Mouse (Mus musculus): ENCODE results near the gene Arrdc1. TPM values are rescaled to one million over a fixed set of nuclear protein-coding genes. Genes with fewer than 3 reads are reported as not detected.
A peak's percentile ranks its signal among the peaks of the same experiment; 100 is the strongest.

The Arrdc1 gene
- total RNA-seq, 2 experiments from 2014 or later, result 14.1 to 15.3 TPM

DNA sequence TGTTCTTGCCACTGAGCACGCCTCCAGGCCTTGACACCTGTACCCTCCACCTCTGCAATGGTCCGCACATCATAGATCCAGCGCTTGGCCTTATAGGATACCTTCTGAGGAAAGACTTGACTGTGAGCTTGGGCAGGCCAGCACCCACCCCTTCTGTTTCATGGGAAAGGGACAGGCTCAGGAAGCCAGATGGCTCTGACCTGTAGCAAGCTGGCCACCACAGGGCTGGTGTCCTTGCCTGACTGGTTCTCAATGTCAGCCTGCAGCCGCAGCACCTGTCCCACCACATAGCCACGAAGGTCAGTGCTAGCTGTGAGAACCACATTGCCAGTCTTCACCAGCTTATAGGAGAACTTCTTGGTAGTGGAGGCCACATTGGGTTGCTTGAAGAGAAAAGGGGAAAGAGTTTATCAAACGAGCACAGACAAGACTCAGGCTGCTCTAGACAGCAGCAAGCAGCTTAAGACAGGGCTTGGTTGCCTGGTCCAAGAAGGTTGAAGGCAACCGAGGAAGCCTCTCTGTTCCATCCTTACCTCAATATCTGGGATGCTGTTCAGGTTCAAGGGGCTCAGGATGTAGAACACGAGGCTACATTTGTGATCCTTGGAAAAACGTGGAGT lies 8.6 kb downstream of the Arrdc1 start:
- no peak for DNase-seq (ENCODE audit: low spot score in 2 of 2)

DNA sequence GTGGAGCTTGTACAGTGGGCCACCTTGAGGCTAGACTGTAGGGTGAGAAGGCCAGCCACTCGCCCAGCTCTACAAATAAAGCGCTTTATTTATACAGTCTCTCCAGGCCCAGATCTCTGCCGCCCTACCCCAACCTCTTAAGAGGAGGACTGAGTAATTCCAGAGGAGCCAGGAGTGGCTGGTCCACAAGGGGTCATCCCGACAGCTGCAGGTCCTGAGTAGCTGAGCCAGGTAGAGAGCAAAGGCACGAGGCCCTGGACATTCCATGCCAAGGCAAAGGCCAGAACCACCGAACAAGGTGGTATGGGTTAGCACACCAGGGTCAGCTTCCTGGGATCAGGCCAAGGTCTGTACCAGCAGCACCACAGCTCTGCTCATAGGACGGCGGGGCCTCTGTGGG lies 9.8 kb downstream of the Arrdc1 start:
- DNase-seq (ENCODE audit: low spot score in 2 of 2), result no peak

DNA sequence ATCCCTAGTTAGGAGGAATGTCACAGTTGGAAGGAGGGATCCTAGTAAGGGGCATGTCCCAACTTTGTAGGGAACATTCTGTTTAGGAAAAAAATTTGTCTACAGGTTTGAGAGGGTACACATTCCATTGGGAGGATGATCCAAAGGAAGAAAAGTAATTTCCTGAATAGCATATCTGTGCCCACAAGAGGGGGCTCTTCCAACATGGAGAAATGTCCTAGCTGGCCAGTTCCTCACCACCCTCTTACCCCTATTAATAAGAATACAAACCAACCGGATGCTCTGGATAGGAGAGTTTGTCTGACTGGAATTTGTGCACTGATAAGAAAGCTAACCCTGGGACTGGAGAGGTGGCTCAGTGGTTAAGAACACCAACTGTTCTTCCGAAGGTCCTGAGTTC lies 11.5 kb downstream of the Arrdc1 start:
- no peak for DNase-seq (ENCODE audit: low spot score in 2 of 2)

DNA sequence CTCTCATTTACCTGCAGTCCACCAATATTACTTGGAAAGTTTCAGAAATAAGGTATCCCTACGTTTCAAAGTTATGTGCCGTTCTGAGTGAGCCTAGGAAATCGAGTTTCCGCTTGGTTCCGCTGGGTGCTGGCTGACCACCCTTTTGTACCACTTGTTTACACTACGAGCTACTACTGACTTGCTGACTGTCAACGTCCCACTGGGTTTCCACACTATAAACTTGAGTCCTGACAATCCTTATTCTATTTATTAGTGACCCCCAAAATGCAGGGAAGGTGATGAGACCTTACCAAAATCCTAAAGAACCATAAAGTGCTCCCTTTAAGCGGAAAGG lies 15.2 kb downstream of the Arrdc1 start:
- DNase-seq (ENCODE audit: low spot score in 2 of 2), result no peak

DNA sequence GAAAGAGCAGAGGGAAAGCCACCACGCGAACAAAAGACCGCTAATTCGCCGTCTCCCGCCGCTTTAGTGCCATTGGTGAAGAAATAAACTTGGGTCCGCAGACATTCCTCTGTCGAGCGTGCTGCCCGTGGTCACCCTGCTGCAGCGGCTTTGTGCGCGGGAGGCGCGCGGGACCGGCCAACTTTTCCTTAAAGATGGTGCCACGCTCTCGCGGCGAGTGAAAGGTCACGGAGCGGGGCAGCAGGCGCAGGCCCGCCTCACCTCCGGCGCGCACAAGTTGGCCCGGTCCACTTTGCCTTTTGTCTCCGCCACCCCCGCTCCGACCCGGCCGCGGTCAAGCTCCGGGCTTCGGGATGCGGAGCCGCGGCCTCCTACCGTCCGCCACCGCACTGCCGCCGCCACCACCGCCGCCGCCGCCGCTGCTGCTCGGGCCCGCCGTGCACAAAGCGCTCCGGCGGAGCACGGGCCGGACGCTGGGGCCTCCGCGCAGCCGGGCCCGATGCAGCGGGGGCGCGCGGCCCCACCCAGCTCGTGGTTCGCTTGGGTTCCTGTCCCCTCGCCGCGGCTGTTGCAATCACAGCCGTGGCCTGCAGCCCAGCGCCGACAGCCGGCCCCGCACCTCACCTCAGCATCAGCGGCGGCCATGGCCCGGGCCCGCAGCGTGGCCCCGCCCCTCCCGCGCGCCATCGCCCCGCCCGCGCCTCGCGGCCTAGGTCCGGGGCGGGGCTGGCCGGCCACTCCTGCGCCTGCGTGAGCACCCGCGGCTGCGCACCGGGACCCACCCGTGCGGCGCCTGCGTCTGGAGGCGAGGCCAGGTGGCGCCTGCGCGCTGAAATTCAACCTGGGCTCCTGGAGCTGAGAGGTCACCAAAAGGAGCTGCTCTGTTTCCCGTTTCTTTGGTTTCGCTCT lies 15.9 kb downstream of the Arrdc1 start, which contains the start of gene Ehmt1:
Ehmt1 (minus strand) TSS at position 685 of the 909 bp plus-strand sequence.
- peak; percentile 92 to 96 for DNase-seq (ENCODE audit: low spot score in 2 of 2)

DNA sequence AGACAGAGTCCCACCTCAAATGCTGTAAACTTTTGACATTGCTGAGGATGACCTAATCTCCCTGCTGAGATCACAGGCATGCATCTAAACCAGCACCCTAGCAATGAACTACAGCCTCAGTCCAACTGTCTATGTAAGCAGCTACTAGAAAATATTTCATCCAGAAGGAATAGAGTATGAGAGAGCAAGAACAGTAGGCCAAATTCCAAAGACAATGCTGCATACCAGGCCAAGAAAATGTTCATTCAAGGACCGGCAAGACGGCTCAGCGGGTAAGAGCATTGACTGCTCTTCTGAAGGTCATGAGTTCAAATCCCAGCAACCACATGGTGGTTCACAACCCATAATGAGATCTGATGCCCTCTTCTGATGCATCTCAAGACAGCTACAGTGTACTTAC lies 20.3 kb downstream of the Arrdc1 start:
- no peak for DNase-seq (ENCODE audit: low spot score in 2 of 2)

DNA sequence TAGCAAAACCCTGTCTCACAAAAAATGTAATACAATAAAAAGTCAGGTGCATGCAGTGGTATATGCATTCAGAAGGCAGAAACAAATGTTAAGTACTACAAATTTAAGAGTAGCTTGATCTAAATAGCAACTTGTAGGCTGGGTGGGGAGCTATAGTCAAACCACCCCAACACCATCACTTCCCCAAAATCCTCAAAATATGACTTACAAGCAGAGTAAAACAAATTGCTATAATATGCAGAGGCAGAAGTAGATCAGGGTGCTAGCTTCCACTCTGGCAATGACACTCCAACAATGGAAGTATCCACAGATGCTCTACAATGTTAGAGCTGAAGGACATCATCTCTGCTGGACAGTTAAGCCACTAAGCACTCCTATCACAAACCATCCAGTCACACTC lies 22.5 kb downstream of the Arrdc1 start:
- DNase-seq (ENCODE audit: low spot score in 2 of 2), result no peak

DNA sequence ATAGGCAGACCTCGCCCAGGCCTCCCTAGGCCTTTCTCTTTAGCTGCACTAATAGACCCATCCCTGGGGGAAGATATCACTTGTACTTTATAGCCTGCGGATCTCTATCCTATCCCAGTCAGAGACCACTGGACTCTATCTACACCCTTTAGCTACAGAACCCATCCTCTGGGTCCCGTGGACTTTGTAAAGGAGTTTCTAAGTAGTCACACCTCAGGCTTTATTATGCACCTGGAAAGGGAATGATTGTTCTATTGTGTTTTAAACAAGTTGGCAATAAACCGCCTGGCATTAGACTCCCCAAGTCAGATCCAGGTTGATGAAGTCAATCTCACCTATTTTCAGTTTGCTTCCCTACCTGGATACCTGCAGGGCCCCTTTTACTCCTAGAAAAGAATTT lies 22.9 kb downstream of the Arrdc1 start:
- DNase-seq (ENCODE audit: low spot score in 2 of 2), result no peak

DNA sequence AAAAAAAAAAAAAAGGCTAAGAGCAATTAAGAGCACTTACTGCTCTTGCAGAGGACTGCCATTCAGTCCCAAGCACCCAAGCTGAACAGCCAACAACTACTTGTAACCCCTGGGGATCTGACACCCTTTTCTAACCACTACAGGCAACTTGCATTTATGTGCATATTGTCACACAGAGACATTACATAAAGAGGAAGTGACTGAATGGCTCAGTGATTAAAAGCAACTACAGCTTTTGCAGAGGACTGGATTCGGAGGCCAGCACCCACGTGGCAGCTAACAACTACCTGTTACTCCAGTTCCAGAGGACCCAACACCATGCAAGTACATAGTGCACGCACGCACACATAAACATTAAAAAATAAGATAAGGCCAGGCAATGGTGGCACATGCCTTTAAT lies 24.6 kb downstream of the Arrdc1 start:
- DNase-seq (ENCODE audit: low spot score in 2 of 2), result no peak

DNA sequence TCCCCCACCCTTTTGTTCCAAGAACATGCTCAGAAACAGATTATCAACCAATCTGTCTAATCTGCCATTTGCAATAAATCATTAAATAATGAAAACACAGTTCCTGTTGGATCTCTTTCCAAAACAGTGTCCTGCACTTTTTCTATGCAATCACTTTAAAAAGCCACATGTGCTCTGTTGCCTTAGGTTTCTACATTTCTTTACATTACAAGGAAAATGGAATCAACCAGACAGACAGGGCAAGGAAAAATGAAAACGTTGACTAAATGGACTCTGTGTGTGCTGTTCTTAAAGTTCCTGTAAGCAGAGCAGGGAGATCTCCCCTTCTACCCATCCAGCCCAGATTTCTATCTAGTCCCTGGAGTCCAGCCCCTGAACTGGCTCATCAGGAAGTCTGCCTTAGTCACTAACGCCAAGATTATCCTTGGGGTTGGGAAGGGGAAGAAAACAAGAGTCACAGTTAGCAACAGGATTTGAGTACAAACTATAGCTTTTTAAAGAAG lies 29.3 kb downstream of the Arrdc1 start:
- no peak for DNase-seq (ENCODE audit: low spot score in 2 of 2)

DNA sequence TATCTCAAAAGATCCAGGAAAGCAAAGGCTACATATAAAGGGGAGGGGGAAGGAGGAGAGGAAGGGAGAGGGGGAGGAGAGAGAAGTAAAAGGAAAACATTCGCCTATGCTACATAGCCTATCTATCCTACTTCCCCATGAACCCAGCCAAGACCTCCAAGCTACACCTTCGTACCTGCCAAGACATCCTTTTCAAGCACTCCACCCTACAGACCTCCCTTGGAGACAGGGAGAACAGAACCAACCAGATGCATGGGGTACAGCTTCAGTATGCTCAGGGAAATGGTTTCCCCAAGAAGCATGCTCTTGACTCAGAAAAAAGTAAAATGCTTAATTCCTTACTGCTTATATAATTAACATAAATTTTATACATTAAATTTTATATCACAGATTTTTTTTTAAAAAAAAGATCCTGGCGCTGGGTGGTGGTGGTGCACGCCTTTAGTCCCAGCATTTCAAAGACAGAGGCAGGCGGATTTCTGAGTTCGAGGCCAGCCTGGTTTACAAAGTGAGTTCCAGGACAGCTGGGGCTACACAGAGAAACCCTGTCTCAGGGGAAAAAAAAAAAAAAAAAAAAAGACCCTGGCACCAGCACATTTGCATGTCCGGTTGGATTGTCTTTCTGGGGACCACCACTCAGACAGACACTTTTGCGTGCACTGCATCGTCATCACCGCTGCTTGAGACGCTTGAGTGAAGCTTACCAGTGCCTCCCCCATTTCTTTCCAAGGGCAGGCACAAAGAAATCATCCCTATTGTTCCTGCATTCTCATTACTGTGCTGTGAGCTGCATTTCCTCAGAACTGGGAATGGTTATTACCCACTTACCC lies 30.0 kb downstream of the Arrdc1 start:
- DNase-seq (ENCODE audit: low spot score in 2 of 2), result no peak

DNA sequence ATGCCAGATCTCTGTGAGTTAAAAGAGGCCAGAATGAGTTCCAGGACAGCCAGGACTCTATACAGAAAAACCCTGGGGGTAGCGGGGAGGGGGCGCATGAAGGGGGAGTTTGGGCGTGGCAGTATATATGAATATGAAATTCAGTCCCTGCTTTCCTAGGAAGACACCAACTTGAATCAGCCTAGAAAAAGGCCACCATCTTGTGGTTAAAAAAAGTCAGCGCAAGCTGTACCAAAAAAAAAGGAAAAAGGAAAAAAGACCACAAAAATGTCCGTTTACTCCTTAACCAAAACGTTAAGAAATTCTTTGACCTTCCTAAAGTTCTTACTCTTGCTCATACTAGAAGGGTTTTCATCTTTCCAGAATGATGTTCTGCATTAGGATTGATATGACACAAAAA lies 32.1 kb downstream of the Arrdc1 start:
- DNase-seq (ENCODE audit: low spot score in 2 of 2), result no peak

DNA sequence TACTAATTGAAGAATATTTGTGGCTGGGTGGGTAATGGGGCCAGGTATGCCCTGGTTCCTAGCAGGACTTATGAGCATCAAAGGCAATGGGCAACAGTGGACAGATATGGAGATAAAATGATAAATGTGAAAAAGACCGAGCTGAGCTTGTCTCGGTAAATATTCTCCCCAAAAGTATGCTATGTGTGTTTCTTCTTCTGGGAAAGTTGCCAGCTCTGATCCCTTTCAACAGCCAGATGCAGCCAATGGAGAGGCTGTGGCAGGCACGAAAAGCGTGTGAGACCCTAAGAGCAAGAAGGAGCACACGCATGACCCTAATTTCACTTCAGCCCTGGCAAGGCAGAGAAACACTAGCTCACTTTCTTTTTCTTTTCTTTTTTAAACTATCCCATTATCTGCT lies 34.0 kb downstream of the Arrdc1 start:
- peak; percentile 8 to 22 for DNase-seq (ENCODE audit: low spot score in 2 of 2)

DNA sequence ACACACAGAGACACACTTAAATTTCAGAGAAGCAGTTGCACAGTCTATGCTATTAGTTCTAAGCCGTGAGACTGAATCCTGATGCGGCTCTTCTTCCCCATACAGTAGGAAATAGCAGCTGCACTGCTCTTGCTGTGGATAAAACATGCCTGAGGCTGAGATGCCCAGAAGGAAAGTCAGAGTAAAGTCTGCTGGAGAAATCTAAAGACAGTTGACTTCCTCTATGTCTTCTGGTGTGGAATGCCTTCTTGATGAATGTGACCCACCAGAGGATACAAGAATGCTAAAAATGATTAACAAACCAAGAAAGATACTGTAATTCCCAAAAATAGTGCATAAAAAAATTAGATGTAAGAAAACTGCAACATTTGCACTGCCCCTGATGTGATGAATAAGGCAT lies 35.8 kb downstream of the Arrdc1 start:
- no peak for DNase-seq (ENCODE audit: low spot score in 2 of 2)

DNA sequence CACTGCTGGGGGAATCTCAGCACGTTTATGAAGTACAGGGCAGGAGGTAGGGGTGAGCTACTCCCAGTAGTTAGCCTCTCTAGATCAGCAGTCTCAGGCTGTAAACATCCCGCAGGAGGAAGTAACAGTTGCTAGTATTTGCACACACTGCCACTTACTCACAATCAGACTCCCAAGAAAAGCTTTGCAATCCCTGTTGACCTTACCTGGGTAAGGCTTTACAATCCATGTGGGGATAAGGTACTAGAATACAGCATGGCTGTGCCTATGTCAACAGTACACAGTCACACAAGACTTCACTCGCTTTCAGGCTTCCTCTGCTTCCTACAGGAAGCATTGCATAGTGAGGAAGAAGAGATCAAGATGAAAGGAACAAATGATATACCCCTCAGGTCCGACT lies 38.3 kb downstream of the Arrdc1 start:
- DNase-seq (ENCODE audit: low spot score in 2 of 2), result no peak

DNA sequence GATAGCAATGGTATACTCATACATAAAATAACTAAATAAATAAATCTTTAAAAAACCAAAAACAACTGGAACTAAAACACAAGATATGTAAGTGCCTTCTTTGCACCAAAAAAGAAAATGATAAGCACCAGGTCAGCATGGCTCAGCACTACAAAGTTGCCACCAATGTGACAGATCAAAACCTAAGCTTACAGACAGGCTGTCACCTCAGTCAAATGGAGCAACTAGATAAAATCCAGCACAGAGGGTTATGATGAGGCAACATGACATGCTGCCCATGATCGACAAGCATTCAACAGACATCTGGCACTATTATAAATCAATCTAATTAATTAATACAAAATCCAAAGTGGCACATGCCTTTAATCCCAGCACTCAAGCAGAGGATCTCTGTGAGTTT lies 40.8 kb downstream of the Arrdc1 start:
- no peak for DNase-seq (ENCODE audit: low spot score in 2 of 2)

DNA sequence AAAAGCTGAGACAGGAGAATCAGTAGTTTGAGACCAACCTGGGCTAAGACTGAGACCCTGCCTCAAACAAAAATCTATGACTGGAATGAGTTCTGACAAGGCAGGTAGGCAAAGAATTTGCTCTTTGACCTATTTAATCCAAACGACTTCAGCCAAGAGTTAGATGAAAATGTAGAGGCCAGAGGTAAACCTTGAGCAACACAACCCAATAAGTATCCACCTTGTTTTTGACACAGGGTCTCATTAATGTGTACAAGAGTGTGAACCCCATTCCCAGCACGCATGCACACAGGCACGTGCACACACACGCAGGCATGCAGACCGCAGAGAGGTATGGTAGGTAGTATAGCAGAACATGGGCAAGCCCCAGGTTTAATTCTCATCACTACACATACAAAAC lies 42.7 kb downstream of the Arrdc1 start:
- DNase-seq (ENCODE audit: low spot score in 2 of 2), result no peak

DNA sequence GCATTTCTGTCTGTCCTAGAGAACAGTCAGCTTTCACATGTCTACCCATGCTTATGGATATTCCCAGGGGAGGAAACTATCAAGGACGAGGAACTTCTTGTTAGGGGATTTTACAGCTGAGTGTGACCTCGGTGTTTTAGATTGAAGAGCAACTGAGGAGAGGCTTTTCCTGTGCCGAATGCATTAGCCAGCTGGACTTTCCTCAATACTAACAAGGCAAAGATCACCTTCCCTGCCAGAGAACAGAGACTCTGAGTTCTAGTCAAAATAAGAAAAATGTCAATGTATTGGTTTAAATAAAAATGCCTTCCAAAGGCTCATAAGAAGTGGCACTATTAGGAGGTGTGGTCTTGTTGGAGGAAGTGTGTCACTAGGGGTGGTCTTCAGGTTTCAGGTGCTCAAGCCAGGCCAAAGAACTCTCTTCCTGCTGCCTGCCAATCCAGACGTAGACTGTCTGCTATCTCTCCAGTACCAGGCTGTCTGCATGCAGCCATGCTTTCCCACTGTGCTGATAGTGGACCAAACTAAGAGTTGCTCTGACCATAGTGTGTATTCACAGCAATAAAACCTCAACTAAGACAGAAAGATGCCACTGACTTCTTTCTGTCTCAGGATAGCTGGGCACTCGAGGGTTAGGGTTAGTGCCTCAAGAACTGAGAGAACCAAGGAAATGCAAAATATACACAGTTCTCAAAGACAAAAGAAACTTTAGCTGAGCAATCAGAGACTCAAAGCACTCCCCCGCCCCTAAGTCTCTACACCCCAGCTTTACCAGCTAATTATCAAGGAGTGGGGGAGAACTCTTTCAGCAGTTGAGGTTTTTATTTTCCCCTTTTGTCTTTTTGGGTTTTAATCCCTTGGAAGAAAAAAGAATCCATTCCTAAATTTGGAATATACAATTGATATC lies 44.3 kb downstream of the Arrdc1 start:
- no peak for DNase-seq (ENCODE audit: low spot score in 2 of 2)

DNA sequence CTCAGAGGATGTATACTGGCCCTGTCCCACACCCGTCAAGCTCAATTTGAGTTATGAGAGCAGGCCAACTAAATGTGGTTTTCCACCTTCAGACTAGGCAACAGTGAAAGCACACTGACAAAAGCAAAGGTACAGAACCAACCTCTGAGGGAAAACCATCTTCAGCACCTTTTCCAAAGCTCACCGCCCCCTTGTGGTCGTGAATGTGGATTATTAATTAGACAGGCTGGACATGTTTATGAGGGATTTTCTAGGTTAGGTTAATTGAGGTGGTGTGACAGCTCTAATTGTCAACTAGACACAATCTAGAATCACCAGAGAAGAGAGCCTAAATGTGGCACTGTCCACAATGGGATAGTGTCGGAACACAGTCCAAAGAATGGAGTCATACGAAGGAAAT lies 46.2 kb downstream of the Arrdc1 start:
- DNase-seq (ENCODE audit: low spot score in 2 of 2), result no peak

DNA sequence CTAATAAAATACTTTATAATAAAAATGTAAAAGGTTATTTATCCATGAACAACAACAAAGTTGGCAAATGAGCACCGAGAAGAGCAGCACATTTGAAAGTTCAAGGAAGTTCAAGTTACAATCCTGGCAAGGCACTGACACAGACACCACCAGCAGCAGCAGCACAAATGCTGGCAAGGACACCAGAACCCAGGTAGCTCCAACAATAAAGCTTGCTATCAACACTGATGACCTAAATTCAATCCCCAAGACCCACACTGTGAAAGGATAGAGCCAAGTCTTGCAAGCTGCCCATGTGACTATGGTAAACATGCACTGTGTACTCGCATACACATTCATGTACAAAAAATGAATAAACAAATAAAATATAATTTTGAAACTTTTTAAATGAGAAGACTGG lies 54.4 kb downstream of the Arrdc1 start:
- no peak for DNase-seq (ENCODE audit: low spot score in 2 of 2)
